ENCODE assay signal across 22 mouse cellular contexts in genomic region chr2:120288995-120289394, GRCm38 (mm10). TPM values are rescaled to one million over a fixed set of nuclear protein-coding genes. Genes with fewer than 3 reads are reported as not detected.
DNase-seq lines count a peak whose midpoint lies in the region; ATAC-seq lines count a peak whose summit lies in the region.
"Had no signal": no experiment of that assay in that cellular context is flagged by ENCODE, and none has a peak within 500 bp of the region (broad histone marks: within the 10 kb centered on the region; RNA-seq: fewer than 3 reads in every experiment).

TSS of gene Pla2g4d (minus strand) at chr2:120289197.

- DNase-seq in frontal cortex, postnatal 25 days (ENCODE audit: low spot score in 2 of 2): no peak
- peak; percentile 26 to 55 for DNase-seq in left cerebral cortex, postnatal 14 days (ENCODE audit: low spot score in 2 of 2)
- no peak for DNase-seq in left cerebral cortex, postnatal 4 days
- DNase-seq in right cerebral cortex, postnatal 14 days: peak; percentile 40
- no peak for DNase-seq in right cerebral cortex, postnatal 25 days
- DNase-seq: adrenal gland, postnatal 10 days; adrenal gland, postnatal 36 days; B cell, adult 2 months; cerebellum, adult 11 months; cerebellum, adult 9-11 months; gastrocnemius, adult 2 months; gastrocnemius, postnatal 14 days; heart, adult 11 months had no signal

- intact Hi-C loops in left cerebral cortex, postnatal 14 days (cut with DNase I): no loop called here
- intact Hi-C loops in left cerebral cortex, postnatal 4 days (cut with DNase I): no loop called here

- ATAC-seq in frontal cortex, adult (ENCODE audit: low TSS enrichment): peak; percentile 44; the same call in 1 of the 2 replicates
- ATAC-seq: forebrain, embryonic 13.5 days; forebrain, embryonic 16.5 days; Patski had no signal

RNA-seq across cellular contexts. Expression of gene Pla2g4d, which starts in this region (rescaled TPM):
- total RNA-seq in left cerebral cortex, postnatal 14 days (2021): under 1 TPM in 1 of 2 experiments, not detected in 1; 0.15 TPM
- total RNA-seq in left cerebral cortex, postnatal 4 days (2021): under 1 TPM; 0.40 to 0.62 TPM
- total RNA-seq: CH12.LX; gastrocnemius, adult 2 months; gastrocnemius, postnatal 14 days; gastrocnemius, postnatal 4 days; heart, adult 8-10 months; heart, postnatal 25 days; hematopoietic stem cell, adult 5-6 weeks had no signal

Comparison
In these comparisons a context has a peak if more than half of its experiments do, and no peak if none do; other contexts are left out.
1. Peak in DNase-seq in left cerebral cortex, postnatal 14 days; RNA of the gene not detected or under 1 TPM.